Mouse (Mus musculus): ENCODE data around the gene Gm20821. TPM values are rescaled to one million over a fixed set of nuclear protein-coding genes. Genes with fewer than 3 reads are reported as not detected.
"Not testable (repeated sequence)": the region's sequence is repeated elsewhere in the genome, so short reads cannot be mapped to it uniquely, and the experiment has no call there.

Gene Gm20821
- not detected in 2 replicates for polyA plus RNA-seq (2016; fragmentation: Nextera tagmentation; extraction: Ambion mirVana)

DNA sequence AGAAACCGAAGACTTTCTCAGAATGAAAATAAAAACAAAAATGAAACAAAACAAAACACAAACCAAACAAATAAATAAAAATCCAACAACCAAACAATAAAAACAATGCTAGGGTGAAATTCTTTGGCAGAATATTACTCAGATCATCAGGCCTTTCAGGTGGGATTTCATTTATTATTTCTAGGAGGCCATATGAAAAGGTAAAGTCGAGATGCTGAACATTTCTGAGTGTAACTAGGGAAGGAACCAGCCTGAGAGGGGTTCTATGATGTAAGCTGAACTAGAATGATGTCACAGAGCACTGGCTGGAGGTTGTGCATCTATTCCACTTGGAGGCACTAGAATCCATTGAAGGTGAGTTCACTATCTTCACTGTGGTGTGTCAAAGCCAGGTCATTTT, at the start of gene Gm20821:
Gm20821 (plus strand) TSS at position 301 of the 400 bp plus-strand sequence.
- H3K4me2 ChIP-seq; H3K36me3 ChIP-seq; H3K9me3 ChIP-seq (replicated peaks); ATAC-seq; H3K27me3 ChIP-seq (replicated peaks); H3K9ac ChIP-seq; H3K4me1 ChIP-seq; H3K4me3 ChIP-seq; H3K27ac ChIP-seq: not testable (repeated sequence)
- WGBS (ENCODE audit: insufficient replicate concordance): 23% methylated on average over 2 of the region's 2 CpGs
